Mouse (Mus musculus) ovary, adult 18-20 months (tissue): ENCODE data around the gene P2rx7.
"Not testable (repeated sequence)": the region's sequence is repeated elsewhere in the genome, so short reads cannot be mapped to it uniquely, and the experiment has no call there.

Experiments used
- DNase-seq: peaks from one replicate; pipeline ENCODE4 v3.0.0; 2022; ENCODE audit warnings: low spot score, mixed read lengths

P2rx7 gene

GRCm38 (mm10) chr5:122646050-122646449 is 2.3 kb downstream of the P2rx7 start:
- DNase-seq = no peak

GRCm38 (mm10) chr5:122647256-122647924 is 3.7 kb downstream of the P2rx7 start:
- no peak for DNase-seq

- not testable (repeated sequence) for DNase-seq
These were observed 4.3 kb downstream of the P2rx7 start for GRCm38 (mm10) chr5:122647952-122648374.

- DNase-seq = no peak
These were observed 5.6 kb downstream of the P2rx7 start for GRCm38 (mm10) chr5:122649264-122649663.

DNA sequence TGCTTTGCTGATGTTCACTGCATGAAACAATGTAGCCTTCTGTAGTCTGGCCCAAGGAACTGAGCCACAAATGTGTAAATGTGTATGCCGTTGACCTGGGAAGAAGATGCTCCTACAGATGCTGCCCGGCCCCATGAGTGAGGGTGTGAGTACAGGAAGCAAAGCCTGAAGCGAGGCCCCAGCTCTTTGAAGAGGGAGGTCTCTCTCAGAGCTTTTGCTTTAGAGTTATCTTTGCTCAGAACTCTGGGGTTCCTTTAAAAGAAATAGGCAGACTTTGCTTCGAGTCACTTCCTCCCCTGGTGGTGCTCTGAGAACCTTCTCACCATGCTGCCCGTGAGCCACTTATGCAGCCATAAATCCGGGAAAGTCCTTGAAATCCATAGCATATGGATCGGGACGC is 6.4 kb downstream of the P2rx7 start:
- no peak for DNase-seq

GRCm38 (mm10) chr5:122652506-122652905 is 8.8 kb downstream of the P2rx7 start:
- DNase-seq = peak; percentile 20

DNA sequence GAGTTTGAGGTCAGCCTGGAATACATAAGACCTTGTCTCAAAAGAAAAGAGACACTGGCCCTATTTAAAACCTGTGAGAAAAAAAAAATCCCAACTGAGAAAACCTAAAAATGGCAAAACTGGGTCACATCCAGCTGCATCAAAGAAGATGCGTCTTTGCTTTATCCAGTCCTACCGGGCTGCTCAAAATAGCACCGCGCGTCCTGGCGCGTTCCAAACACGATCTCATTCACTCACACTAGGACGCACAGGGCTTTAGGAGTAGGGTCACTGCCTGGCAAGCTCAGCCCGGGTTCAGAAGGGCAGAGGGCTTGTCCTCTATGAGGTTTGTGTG is 9.4 kb downstream of the P2rx7 start:
- DNase-seq = no peak

GRCm38 (mm10) chr5:122653446-122654267 is 9.9 kb downstream of the P2rx7 start:
- DNase-seq = peak; percentile 30

GRCm38 (mm10) chr5:122654268-122654573 is 10.5 kb downstream of the P2rx7 start:
- DNase-seq = no peak

DNA sequence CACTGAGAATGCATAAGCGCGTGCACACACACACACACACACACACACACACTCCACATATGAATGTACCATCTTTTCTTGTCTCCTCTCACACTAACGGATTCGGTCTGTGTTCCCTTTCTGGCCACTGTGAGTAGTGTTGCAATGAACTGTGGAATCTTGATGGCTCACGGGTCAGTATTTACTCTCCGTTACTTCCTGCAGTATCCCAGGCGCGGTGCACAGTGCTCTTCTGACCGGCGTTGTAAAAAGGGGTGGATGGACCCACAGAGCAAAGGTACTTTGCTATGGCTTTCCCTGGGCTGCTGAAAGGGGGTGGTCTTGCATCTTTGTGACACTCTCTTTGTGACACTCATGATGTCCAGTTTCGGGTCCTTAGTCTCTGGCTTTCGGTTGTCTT is 13.1 kb downstream of the P2rx7 start:
- no peak for DNase-seq

- no peak for DNase-seq
These were observed 18.8 kb downstream of the P2rx7 start for GRCm38 (mm10) chr5:122662501-122662900.

- DNase-seq = no peak
These were observed 21.3 kb downstream of the P2rx7 start for GRCm38 (mm10) chr5:122665036-122665435.

DNA sequence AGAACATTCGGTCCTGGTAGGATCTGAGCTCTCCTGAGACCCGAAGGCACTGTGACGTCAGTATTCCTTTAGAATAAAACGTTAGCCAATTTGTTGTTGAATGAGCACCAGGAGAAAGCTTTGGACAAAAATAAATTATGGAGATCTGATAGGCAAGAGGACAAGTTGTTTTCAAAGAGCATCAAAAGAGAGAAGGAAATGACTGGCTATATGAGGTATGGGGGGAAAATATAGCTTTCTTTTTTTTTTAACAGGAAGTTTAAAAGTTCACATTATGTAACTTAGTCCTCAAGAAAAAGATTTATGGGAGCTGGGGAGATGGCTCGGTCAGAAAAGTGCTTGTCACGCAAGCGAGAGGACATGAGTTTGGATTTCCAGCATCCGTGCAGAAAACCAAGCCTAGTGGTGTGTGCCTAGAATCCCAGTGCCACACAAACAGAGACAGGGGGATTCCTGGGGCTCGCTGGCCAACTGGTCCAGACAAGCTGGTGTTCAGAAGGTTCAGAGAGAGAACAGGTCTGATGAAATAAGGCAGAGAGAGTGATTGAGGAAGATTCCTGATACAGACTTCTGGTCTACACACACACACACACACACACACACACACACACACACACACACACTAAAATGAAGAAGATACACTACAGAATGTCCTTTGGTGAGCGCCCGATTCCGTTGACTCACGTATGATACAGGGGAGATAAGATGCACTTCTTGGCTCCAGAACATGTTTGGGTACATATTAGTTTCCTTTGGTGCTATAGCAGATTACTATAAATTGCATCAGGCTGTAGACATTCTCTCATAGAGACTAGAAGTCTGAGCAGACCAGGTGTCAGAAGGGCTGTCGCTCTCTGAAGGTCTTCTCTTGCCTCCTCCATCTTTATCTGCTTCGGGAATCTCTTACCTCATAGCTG is 25.5 kb downstream of the P2rx7 start:
- DNase-seq = no peak

GRCm38 (mm10) chr5:122671641-122672040 is 27.9 kb downstream of the P2rx7 start:
- not testable (repeated sequence) for DNase-seq

- no peak for DNase-seq
These were observed 28.6 kb downstream of the P2rx7 start for GRCm38 (mm10) chr5:122672298-122672697.

DNA sequence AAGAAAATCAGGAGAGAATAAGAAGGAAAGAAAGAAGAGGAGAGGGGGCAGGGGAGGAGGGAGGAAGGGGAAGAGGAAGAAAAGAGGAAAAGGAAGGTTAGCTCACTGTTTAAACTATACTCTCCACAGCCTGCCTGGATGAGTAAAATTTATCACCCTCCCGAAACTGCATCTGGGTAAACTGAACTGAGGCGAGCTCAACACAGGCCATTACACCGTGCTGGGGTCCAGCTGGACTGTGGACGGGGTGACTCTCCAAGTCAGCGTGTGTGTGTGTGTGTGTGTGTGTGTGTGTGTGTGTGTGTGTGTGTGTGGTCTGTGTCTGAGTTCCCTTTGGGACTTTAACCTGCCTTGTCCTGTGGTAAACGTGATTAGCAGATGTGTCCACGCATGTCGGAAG is 32.3 kb downstream of the P2rx7 start:
- no peak for DNase-seq

GRCm38 (mm10) chr5:122677983-122678382 is 34.3 kb downstream of the P2rx7 start:
- DNase-seq = no peak

- no peak for DNase-seq
These were observed 36.2 kb downstream of the P2rx7 start for GRCm38 (mm10) chr5:122679881-122680280.

- DNase-seq = no peak
These were observed 37.6 kb downstream of the P2rx7 start for GRCm38 (mm10) chr5:122681276-122681675.

GRCm38 (mm10) chr5:122683926-122684325 is 40.2 kb downstream of the P2rx7 start:
- DNase-seq = no peak

DNA sequence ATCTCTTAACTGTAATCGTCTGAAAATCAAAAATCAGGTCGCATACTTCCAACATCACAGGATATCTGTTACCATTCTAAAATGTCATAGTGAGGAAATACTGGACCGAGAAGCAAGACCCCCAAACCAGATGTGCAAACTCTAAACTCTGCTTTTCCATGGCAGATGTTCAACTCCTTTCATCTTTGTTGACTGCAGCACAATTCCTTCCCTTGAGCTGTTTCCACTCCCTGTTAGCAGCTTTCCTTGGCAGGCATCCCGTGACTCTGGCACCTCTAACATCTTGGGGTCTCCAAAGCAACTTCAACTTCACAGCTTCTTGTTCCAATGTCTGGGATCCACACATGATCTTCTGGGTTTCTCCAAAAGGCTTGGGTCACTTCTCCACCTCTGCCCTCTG is 43.7 kb downstream of the P2rx7 start:
- no peak for DNase-seq

- DNase-seq = no peak
These were observed 45.4 kb downstream of the P2rx7 start for GRCm38 (mm10) chr5:122689153-122689552.

GRCm38 (mm10) chr5:122690486-122690885 is 46.8 kb downstream of the P2rx7 start:
- DNase-seq = no peak
